Mouse (Mus musculus) MEL-GATA-1-ER (cell line): ENCODE results near the gene Dab2.
A peak's percentile ranks its signal among the peaks of the same experiment; 100 is the strongest.

Source experiments
- DNase-seq: peaks from one replicate; pipeline ENCODE4 v3.0.0-alpha.2; 2012; ENCODE audit warnings: low read depth; ENCODE audit errors: extremely low read depth

The Dab2 gene

GRCm38 (mm10) chr15:6299554-6299953 lies at the start of gene Dab2:
Gene Dab2, plus strand, starts transcription at chr15:6299788.
- DNase-seq, result no peak

DNA sequence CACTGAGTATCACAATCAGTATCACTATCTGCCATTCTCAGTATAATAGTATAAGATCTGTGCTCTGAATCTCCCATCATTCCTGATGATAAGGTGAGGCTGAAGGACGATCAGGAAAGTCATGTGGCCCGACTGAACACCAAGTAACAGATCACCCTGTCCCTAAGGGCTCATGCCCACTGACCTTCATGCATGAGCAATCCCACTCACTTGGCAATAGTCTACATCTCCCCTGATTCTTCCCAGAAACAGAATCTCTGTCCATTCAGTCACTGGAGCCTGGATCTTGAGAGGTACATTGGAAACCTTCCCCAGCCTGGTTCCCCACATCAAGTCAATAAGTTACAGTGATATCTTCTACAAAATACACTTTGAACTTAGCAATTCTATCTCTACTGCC lies 46.1 kb upstream of the Dab2 start:
- DNase-seq, result no peak

DNA sequence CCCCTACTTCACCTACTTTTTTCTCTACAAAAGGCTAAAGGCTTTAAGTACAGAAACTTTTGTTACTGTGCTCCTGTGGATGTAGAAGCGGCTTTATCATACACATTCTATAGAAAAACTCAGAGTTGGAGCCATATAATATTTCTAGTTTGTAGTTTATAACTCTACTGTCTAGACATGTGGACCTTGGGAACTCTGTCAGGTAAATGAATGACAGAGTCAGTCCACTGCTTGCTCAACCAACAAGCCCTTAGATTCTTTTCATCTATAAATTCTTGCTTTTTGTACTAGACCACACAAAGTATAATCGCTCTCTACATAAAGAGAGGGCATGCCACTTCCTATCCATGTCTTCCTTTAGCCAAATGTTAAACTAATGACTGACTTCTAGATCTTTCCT lies 45.2 kb upstream of the Dab2 start:
- no peak for DNase-seq

- no peak for DNase-seq
Observed at GRCm38 (mm10) chr15:6257049-6257448, 42.5 kb upstream of the Dab2 start.

DNA sequence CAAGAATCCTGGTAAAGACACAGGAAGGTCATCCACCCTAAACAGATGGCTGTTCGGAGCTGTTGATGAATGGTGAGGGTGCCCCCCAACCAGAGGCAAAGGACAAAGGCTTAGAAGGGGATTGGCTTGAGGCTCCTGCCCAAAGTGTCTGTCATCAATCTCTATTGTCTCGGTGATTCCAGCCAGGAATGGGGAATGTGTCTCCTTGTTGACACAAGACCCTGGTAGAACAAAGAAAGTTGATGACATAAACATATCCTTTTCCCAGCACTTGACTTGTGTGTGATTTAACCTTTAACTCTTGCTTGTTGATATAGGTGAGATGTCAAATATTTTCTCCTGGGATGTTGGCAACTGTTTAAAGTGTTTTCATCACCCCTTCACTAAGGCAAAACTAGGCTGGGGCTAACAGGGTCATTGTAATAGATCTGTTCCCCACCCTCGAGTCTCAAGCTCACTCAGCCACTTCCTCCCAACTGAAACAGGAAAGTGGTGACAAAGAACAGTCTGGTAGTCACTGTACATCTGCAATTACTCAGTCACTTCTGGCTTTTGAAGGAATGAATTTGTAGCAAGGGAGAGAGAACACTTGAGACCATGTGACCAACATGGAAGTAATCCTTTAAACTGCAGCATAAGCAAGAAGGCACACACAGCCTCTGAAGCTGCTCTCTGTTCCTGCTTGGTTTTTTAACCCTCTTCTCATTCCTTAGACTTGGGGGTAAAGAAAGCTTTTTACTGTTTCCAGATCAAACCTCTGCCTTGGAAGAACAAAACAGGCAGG lies 39.4 kb upstream of the Dab2 start:
- DNase-seq, result no peak

DNA sequence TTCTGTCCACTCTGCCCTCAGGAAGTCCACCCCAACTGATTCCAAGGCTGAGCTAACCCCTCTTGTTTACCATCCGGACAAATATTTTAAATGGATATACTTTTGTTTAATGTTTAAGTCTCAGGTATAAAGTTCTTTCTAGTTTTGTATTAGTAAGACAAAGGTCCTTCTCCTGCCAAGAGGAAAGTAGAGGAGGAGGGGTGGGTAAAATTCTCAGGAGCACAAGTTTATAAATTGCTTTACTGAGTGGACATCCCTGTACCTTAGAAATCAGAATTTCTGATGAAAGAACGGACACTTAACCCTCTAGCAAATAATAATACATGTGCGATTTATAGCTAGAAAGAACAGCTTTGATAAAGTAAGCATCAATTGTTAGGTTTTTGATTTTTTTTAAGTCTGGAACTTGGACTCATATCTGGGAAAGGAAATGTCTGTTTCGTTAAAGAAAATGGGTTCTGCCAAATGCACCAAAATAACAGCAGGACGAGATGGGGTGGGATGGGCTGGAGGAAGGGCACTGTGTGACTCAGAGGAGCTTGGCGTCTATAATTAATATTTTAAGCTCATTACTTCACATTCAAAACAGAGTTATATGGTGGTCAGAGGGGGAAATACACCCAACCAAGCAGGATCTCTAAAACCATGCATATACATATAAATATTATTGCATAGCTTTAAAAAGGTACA lies 38.7 kb upstream of the Dab2 start:
- no peak for DNase-seq

- DNase-seq, result no peak
Observed at GRCm38 (mm10) chr15:6267147-6267758, 32.3 kb upstream of the Dab2 start.

- no peak for DNase-seq
Observed at GRCm38 (mm10) chr15:6278606-6279468, 20.8 kb upstream of the Dab2 start.

GRCm38 (mm10) chr15:6280021-6280451 lies 19.6 kb upstream of the Dab2 start:
- no peak for DNase-seq

DNA sequence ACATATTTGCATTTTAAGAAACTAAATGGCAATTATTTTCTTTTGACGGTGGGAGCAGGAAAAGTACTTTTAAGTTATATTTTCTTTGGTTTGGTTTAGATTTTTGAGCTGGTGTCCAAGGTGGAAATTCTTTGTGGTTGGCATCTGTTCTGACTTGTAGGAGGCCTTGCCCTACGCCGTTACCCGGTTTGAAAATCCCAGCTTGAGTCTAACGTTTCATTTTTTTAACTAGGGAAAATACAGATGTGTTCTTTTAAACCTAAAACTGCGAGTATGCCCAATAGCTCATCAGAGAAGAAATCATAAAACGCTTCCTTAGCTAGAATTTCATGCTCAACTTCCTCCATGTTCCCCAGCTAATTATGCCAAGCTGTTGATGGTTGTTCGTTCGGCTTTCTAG lies 16.3 kb upstream of the Dab2 start:
- no peak for DNase-seq

DNA sequence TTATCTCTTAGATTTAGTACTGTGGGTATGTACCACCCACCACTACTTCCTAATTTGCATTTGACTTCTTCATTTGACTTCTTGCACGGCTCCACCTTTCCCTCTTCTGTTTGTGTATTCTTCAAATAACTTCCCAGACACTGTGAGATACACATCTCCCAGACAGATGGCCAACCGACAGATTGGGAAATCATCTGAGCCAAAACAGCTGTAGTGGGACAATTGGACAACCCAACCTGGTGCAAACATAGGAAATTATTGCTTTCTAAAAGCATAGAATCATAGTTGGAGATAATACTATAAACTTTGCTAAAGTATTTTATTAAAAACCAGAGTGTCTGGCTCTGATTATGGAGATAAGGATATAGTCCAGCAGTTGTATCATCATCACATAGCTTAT lies 3.5 kb upstream of the Dab2 start:
- DNase-seq, result no peak

GRCm38 (mm10) chr15:6298726-6299125 lies 862 bp upstream of the Dab2 start:
- DNase-seq, result no peak

GRCm38 (mm10) chr15:6302219-6302618 lies 2.6 kb downstream of the Dab2 start:
- DNase-seq, result no peak

DNA sequence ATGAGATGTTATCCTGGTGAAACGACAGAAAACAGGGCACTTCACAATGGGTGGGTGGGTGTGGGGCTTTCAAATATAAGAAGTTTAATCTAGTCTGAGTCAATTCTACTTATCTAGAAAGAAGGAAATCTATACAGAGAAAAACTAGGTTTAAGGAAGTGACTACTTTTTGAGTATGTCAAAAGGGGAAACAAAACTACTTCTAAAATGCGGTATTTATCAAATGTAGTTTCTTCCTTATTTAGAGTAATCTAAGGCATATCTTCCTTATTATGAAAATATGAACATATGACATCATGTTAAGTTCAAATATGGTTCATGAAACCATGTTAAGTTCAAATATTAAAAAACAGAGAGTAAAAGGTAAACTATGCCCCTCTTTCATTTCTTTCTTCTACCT lies 4.2 kb downstream of the Dab2 start:
- DNase-seq, result peak; percentile 15

GRCm38 (mm10) chr15:6309633-6310032 lies 10.0 kb downstream of the Dab2 start:
- no peak for DNase-seq

GRCm38 (mm10) chr15:6310417-6310816 lies 10.8 kb downstream of the Dab2 start:
- DNase-seq, result no peak

DNA sequence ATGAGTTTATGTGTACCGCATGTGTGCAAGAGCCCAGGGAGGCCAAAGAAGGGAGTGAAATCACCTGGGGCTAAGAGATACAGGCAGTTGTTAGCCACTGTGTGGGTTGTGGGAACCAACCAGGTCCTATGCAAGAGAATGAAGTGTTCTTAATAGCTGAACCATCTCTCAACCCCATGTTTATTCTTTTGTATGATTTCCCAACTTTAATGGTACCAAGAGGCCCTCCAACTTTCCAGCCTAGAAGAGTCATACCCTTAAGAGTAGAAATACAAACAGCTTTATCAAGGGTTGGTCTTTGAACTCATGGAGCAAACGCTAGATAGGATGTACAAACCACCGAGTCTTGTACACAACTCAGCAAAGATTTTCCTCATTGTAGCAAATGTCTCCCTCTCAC lies 12.8 kb downstream of the Dab2 start:
- DNase-seq, result no peak

- DNase-seq, result no peak
Observed at GRCm38 (mm10) chr15:6319352-6319751, 19.8 kb downstream of the Dab2 start.

GRCm38 (mm10) chr15:6320501-6320900 lies 20.9 kb downstream of the Dab2 start:
- no peak for DNase-seq

GRCm38 (mm10) chr15:6321263-6321662 lies 21.7 kb downstream of the Dab2 start:
- no peak for DNase-seq

DNA sequence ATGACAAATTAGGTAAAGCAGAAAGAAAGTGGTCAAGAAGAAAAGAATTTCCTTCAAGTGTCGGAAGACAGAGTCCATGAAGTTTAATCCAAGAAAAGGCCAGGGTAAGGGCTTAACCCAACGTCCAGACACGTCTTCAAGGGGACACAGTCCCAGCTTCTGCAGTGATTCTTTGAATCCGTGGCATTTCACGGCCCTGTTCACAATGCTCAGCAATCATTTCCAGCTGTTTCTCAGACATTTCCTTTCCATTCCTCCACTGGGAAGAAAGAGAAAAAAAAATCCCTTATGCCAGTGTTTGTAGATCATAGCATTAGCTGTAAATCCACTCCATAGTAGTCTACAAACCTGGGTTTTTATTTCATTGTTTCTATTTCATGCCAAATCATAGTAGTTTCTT lies 22.7 kb downstream of the Dab2 start:
- no peak for DNase-seq

DNA sequence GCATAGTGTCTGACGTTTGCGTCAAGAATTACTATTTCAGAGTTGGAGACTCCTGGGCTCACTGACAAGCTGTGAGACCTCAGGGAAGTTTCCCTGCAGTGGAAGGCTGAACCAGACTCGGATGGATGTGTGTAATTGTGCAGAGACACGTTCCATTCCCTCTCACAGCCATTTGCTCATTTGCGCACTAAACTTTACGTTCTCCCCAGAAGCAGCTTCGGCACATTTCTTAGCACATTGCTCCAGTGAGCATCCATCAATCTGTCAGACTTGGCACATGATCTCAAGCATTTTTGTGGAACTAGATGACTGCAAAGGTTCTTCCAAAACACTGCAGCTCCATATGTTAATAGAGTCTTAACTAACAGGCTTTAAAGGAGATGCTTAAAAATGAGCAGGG lies 24.0 kb downstream of the Dab2 start:
- DNase-seq, result no peak
